In the genomic region with DNA sequence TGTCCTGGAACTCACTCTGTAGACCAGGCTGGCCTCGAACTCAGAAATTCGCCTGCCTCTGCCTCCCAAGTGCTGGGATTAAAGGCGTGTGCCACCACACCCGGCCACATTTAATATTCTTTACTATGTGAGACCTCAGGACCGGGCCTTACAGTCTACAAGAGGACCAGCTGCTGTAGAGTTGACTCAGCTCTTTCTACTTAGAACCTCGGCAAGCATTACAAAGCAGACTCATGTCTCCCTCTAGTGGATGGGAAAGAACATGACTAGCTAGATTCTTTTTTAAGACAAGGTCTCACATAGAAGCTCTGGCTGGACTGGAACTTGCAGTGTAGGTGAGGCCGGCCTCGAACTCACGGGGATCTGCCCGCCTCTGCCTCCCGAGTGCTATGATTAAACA, we compare ENCODE assay signal across 9 mouse cellular contexts. TPM values are rescaled to one million over a fixed set of nuclear protein-coding genes. Genes with fewer than 3 reads are reported as not detected.
DNase-seq lines count a peak whose midpoint lies in the region; ATAC-seq and TF ChIP-seq lines count a peak whose summit lies in the region.
"Had no signal": no experiment of that assay in that cellular context is flagged by ENCODE, and none has a peak within 500 bp of the region (broad histone marks: within the 10 kb centered on the region; RNA-seq: fewer than 3 reads in every experiment).

No protein-coding gene starts in this region.

- H3K27ac ChIP-seq in MEL (ENCODE audit: control insufficient read depth, low read depth, low read length) = no peak overlapping the region
- no peak overlapping the region for H3K27ac ChIP-seq in hindbrain, postnatal 0 days
- no peak overlapping the region for H3K27ac ChIP-seq in liver, postnatal 0 days (ENCODE audit: low read depth)
- H3K27ac ChIP-seq: lung, embryonic 15.5 days had no signal

- TF ChIP-seq RAD21 in MEL (IDR thresholded peaks at IDR 0.05; ENCODE audit: low read depth, low read length) = peak; percentile 62

- no peak overlapping the region; the same call in 1 of the 2 replicates for H3K9ac ChIP-seq in MEL (ENCODE audit: control insufficient read depth, low read depth, low read length, poor library complexity, severe bottlenecking)
- no peak overlapping the region for H3K9ac ChIP-seq in hindbrain, postnatal 0 days (replicated peaks; ENCODE audit: low read length)
- H3K9ac ChIP-seq in liver, postnatal 0 days (replicated peaks) = no peak overlapping the region
- H3K9ac ChIP-seq: lung, embryonic 15.5 days had no signal

- ATAC-seq in hindbrain, postnatal 0 days = peak; percentile 58; the same call in 1 of the 2 replicates
- peak; percentile 25; the same call in 1 of the 2 replicates for ATAC-seq in liver, postnatal 0 days

- peaks cover 10% of the 10 kb centered on the region in 2 experiments for H3K4me1 ChIP-seq in MEL (ENCODE audit: control insufficient read depth in 1 of 2, insufficient read depth in 2 of 2, low read length in 2 of 2)
- H3K4me1 ChIP-seq in hindbrain, postnatal 0 days (ENCODE audit: insufficient read depth, low read length) = peaks cover 5% of the 10 kb centered on the region
- H3K4me1 ChIP-seq in liver, postnatal 0 days (ENCODE audit: insufficient read depth) = peaks cover 2% of the 10 kb centered on the region

- no peak for TF ChIP-seq EP300 in MEL (IDR thresholded peaks at IDR 0.05; ENCODE audit: low read depth in 1 of 2, low read length in 2 of 2)
- no peak for TF ChIP-seq EP300 in liver, postnatal 0 days (IDR thresholded peaks at IDR 0.05; ENCODE audit: low read depth)

- no peak overlapping the region for H3K4me3 ChIP-seq in MEL (ENCODE audit: control insufficient read depth in 1 of 2, insufficient read depth in 1 of 2, low read depth in 2 of 2, low read length in 2 of 2)
- H3K4me3 ChIP-seq in hindbrain, postnatal 0 days (ENCODE audit: low read length) = no peak overlapping the region
- H3K4me3 ChIP-seq in liver, postnatal 0 days (ENCODE audit: low read depth, low read length) = no peak overlapping the region
- H3K4me3 ChIP-seq: lung, embryonic 15.5 days had no signal

- DNase-seq in layer of hippocampus, adult 9-10 months (ENCODE audit: low spot score) = peak; percentile 36
- DNase-seq in layer of hippocampus, postnatal 25 days (ENCODE audit: extremely low spot score in 1 of 2, low spot score in 1 of 2) = no peak
- DNase-seq in MEL (ENCODE audit: low read depth, low spot score) = peak; percentile 78
- DNase-seq in cerebellum, adult 9-10 months = peak; percentile 63
- peak; percentile 87 for DNase-seq in hindbrain, postnatal 0 days (ENCODE audit: low spot score)
- no peak for DNase-seq in liver, postnatal 0 days
- peak; percentile 68 for DNase-seq in splenic B cell, adult 2 months (ENCODE audit: low read depth, low spot score)
- no peak for DNase-seq in spleen, adult 18-20 months

- peak; percentile 8 to 59 (median 37); a peak in 3 of 6 replicates for TF ChIP-seq CTCF in MEL (IDR thresholded peaks at IDR 0.05 in 2 of 3, conservative IDR thresholded peaks at IDR 0.05 in 1 of 3; ENCODE audit: control insufficient read depth in 1 of 3, insufficient read depth in 1 of 3, low read depth in 2 of 3, low read length in 3 of 3, poor library complexity in 1 of 3, severe bottlenecking in 1 of 3)
- TF ChIP-seq CTCF in hindbrain, postnatal 0 days (IDR thresholded peaks at IDR 0.05; ENCODE audit: low read depth) = peak; percentile 82
- TF ChIP-seq CTCF in liver, postnatal 0 days (IDR thresholded peaks at IDR 0.05; ENCODE audit: low read depth) = peak; percentile 83

- no peak for TF ChIP-seq POLR2A in MEL (IDR thresholded peaks at IDR 0.05; ENCODE audit: control insufficient read depth in 1 of 2, insufficient read depth in 1 of 2, low read depth in 1 of 2, low read length in 2 of 2, poor library complexity in 1 of 2)

- H3K36me3 ChIP-seq in MEL (ENCODE audit: control insufficient read depth in 1 of 2, insufficient read depth in 2 of 2, low read length in 2 of 2) = peaks cover 0 to 8% of the 10 kb centered on the region in 2 experiments; a peak in 2 of 4 replicates
- H3K36me3 ChIP-seq in hindbrain, postnatal 0 days (ENCODE audit: insufficient read depth, low read length) = no peaks in the 10 kb centered on the region
- no peaks in the 10 kb centered on the region for H3K36me3 ChIP-seq in liver, postnatal 0 days (replicated peaks; ENCODE audit: insufficient read depth, low read length)
- H3K36me3 ChIP-seq in splenic B cell, adult 2 months (ENCODE audit: control insufficient read depth, insufficient read depth, low read length, poor library complexity, severe bottlenecking) = no peaks in the 10 kb centered on the region
- H3K36me3 ChIP-seq: lung, embryonic 15.5 days had no signal

- no peaks in the 10 kb centered on the region for H3K9me3 ChIP-seq in MEL (replicated peaks; ENCODE audit: insufficient read depth, low read length)
- H3K9me3 ChIP-seq in hindbrain, postnatal 0 days (ENCODE audit: low read length) = no peaks in the 10 kb centered on the region
- H3K9me3 ChIP-seq in liver, postnatal 0 days (ENCODE audit: low read length) = no peaks in the 10 kb centered on the region
- H3K9me3 ChIP-seq: lung, embryonic 15.5 days had no signal

- 49% methylated on average over 11 of the region's 11 CpGs for WGBS in hindbrain, postnatal 0 days
- WGBS in liver, postnatal 0 days (ENCODE audit: insufficient replicate concordance) = 39% methylated on average over 11 of the region's 11 CpGs

- H3K27me3 ChIP-seq in MEL (ENCODE audit: control insufficient read depth in 1 of 2, insufficient read depth in 2 of 2, low read length in 2 of 2) = no peaks in the 10 kb centered on the region
- no peaks in the 10 kb centered on the region for H3K27me3 ChIP-seq in hindbrain, postnatal 0 days (ENCODE audit: insufficient read depth, low read length)
- H3K27me3 ChIP-seq in liver, postnatal 0 days (ENCODE audit: insufficient read depth, low read length) = no peaks in the 10 kb centered on the region
- no peaks in the 10 kb centered on the region for H3K27me3 ChIP-seq in splenic B cell, adult 2 months (ENCODE audit: control insufficient read depth, insufficient read depth, low read length, poor library complexity, severe bottlenecking)
- H3K27me3 ChIP-seq: lung, embryonic 15.5 days had no signal

- no peaks in the 10 kb centered on the region for H3K79me2 ChIP-seq in MEL (ENCODE audit: control insufficient read depth, insufficient read depth, low read length, poor library complexity)

- H3K4me2 ChIP-seq in hindbrain, postnatal 0 days (ENCODE audit: low read depth, low read length) = no peak overlapping the region
- H3K4me2 ChIP-seq in liver, postnatal 0 days (ENCODE audit: low read depth, low read length) = no peak overlapping the region
- H3K4me2 ChIP-seq: lung, embryonic 15.5 days had no signal

TF ChIP-seq in MEL, 35 proteins besides CTCF, POLR2A, EP300 and RAD21 (continues in another document):
- no peak for TF ChIP-seq E2F4 (IDR thresholded peaks at IDR 0.05; ENCODE audit: borderline replicate concordance, low read depth, low read length)
- no peak for TF ChIP-seq MEF2A (IDR thresholded peaks at IDR 0.05; ENCODE audit: extremely low read depth, insufficient replicate concordance, low read depth, low read length, poor library complexity, severe bottlenecking)
- no peak for TF ChIP-seq BHLHE40 (IDR thresholded peaks at IDR 0.05; ENCODE audit: borderline replicate concordance, low read depth, low read length)
- no peak for TF ChIP-seq ZMIZ1 (IDR thresholded peaks at IDR 0.05; ENCODE audit: low read depth, low read length)
- TF ChIP-seq MAFK (IDR thresholded peaks at IDR 0.05; ENCODE audit: borderline replicate concordance, low read depth, low read length) = peak; percentile 90
- TF ChIP-seq NRF1 (IDR thresholded peaks at IDR 0.05; ENCODE audit: insufficient read depth, low read depth, low read length, poor library complexity, severe bottlenecking) = no peak
- no peak for TF ChIP-seq TAL1 (IDR thresholded peaks at IDR 0.05; ENCODE audit: low read length)
- peak; percentile 42 for TF ChIP-seq ZC3H11A (IDR thresholded peaks at IDR 0.05; ENCODE audit: low read depth, low read length)
- TF ChIP-seq UBTF (IDR thresholded peaks at IDR 0.05; ENCODE audit: borderline replicate concordance, insufficient read depth, low read depth, low read length) = no peak
- no peak for TF ChIP-seq MYB (IDR thresholded peaks at IDR 0.05; ENCODE audit: low read depth, low read length)
- TF ChIP-seq ZNF384 (IDR thresholded peaks at IDR 0.05; ENCODE audit: low read depth, low read length) = peak; percentile 88
- no peak for TF ChIP-seq ELF1 (IDR thresholded peaks at IDR 0.05; ENCODE audit: low read depth, low read length)
- no peak for TF ChIP-seq TBP (IDR thresholded peaks at IDR 0.05; ENCODE audit: low read depth, low read length)
- TF ChIP-seq SMC3 (IDR thresholded peaks at IDR 0.05; ENCODE audit: low read depth, low read length) = peak; percentile 55
- TF ChIP-seq MYC (IDR thresholded peaks at IDR 0.05; ENCODE audit: low read depth, low read length) = 0 out of 2 replicates have a peak, but pooled peaks have one; percentile 27
- peak; percentile 47; the same call in 1 of the 2 replicates for TF ChIP-seq ETS1 (IDR thresholded peaks at IDR 0.05; ENCODE audit: low read depth, low read length)
- TF ChIP-seq SIN3A (IDR thresholded peaks at IDR 0.05; ENCODE audit: low read length) = peak; percentile 27; the same call in 1 of the 2 replicates
- TF ChIP-seq USF1 (IDR thresholded peaks at IDR 0.05; ENCODE audit: low read depth, low read length) = no peak
- no peak for TF ChIP-seq RCOR1 (IDR thresholded peaks at IDR 0.05; ENCODE audit: low read depth, low read length)
- no peak for TF ChIP-seq HCFC1 (IDR thresholded peaks at IDR 0.05; ENCODE audit: low read depth, low read length)

RNA-seq across cellular contexts. Expression of a gene that starts 13.9 kb away (rescaled TPM):
- under 1 TPM; 0.28 to 0.37 TPM for total RNA-seq in layer of hippocampus, postnatal 25 days (2021)
- total RNA-seq in MEL (2012; rRNA removed) = not detected in 2 replicates
- under 1 TPM in 1 of 2 experiments, not detected in 1; 0.03 TPM for polyA plus RNA-seq in MEL (2012; ENCODE audit: insufficient read depth in 1 of 2, insufficient read length in 2 of 2, low read depth in 1 of 2, low replicate concordance in 2 of 2, missing spikeins in 1 of 2)
- 0.29 and 0.31 TPM in 2 replicates for total RNA-seq in hindbrain, postnatal 0 days (2014; rRNA removed)
- 0.28 and 0.35 TPM in 2 replicates for polyA plus RNA-seq in hindbrain, postnatal 0 days (2015; fragmentation: Nextera tagmentation; extraction: Ambion mirVana)
- not detected in 2 replicates for polyA plus RNA-seq in liver, postnatal 0 days (2015; fragmentation: Nextera tagmentation; extraction: Ambion mirVana)

RNA-seq across cellular contexts. Expression of a gene that starts 55.6 kb away (rescaled TPM):
- not detected for total RNA-seq in layer of hippocampus, postnatal 25 days (2021)
- total RNA-seq in MEL (2012; rRNA removed) = 5.0 and 6.7 TPM in 2 replicates
- polyA plus RNA-seq in MEL (2012; ENCODE audit: insufficient read depth in 1 of 2, insufficient read length in 2 of 2, low read depth in 1 of 2, low replicate concordance in 2 of 2, missing spikeins in 1 of 2) = 1 to 10 TPM in 1 of 2 experiments, not detected in 1; 4.4 TPM
- not detected in 2 replicates for total RNA-seq in hindbrain, postnatal 0 days (2014; rRNA removed)
- polyA plus RNA-seq in hindbrain, postnatal 0 days (2015; fragmentation: Nextera tagmentation; extraction: Ambion mirVana) = not detected in 2 replicates
- 0.08 TPM in 1 of 2 replicates, not detected in the other for polyA plus RNA-seq in liver, postnatal 0 days (2015; fragmentation: Nextera tagmentation; extraction: Ambion mirVana)
- polyA plus RNA-seq: lung, embryonic 15.5 days had no signal

Comparison
In these comparisons a context has a peak if more than half of its experiments do, and no peak if none do; other contexts are left out.
1. DNase-seq: peak in layer of hippocampus, adult 9-10 months (single experiment), MEL (single experiment), cerebellum, adult 9-10 months (single experiment), hindbrain, postnatal 0 days (single experiment) and splenic B cell, adult 2 months (single experiment); none in layer of hippocampus, postnatal 25 days (0 of 2), liver, postnatal 0 days (single experiment) and spleen, adult 18-20 months (0 of 2).
2. Peak in every context shown above with its lines, with median percentiles within 50 percentile points of each other: CTCF ChIP-seq.